Mouse (Mus musculus) left cerebral cortex, postnatal 25 days (tissue): ENCODE data around the gene Megf6. TPM values are rescaled to one million over a fixed set of nuclear protein-coding genes. Genes with fewer than 3 reads are reported as not detected.
A peak's percentile ranks its signal among the peaks of the same experiment; 100 is the strongest.

ENCODE experiments used
- DNase-seq, 2 experiments: peaks; one replicate each; pipeline ENCODE4 v3.0.0; 2022; ENCODE audit warnings: low spot score in 2 of 2, mixed read lengths in 1 of 2
- intact Hi-C: fragments of 180-260 bp; cut with DNase I; formaldehyde crosslinking; loops from one replicate; pipeline ENCODE4 v1.15.1; 2025
- total RNA-seq, 2 experiments: library from RNA; stranded (reverse); gene quantifications; 2 replicates each; pipeline ENCODE4 v1.2.3; 2021

Megf6 gene
- total RNA-seq, 2 experiments from 2014 or later, result 3.6 to 5.8 TPM

- intact Hi-C loops, result no loop called here
Observed at GRCm38 (mm10) chr4:154240608-154241007, 70.1 kb downstream of the Megf6 start.

GRCm38 (mm10) chr4:154245342-154245741 is 74.8 kb downstream of the Megf6 start:
- intact Hi-C loops, result no loop called here
- DNase-seq, result no peak

More at GRCm38 (mm10) chr4:154240608-154241007, 70.1 kb downstream of the Megf6 start:
- DNase-seq, result no peak

- intact Hi-C loops, result no loop called here
Observed at GRCm38 (mm10) chr4:154246115-154247040, 75.8 kb downstream of the Megf6 start.

GRCm38 (mm10) chr4:154247207-154248091 is 76.9 kb downstream of the Megf6 start:
- intact Hi-C loops, result no loop called here
- DNase-seq, result no peak

More at GRCm38 (mm10) chr4:154246115-154247040, 75.8 kb downstream of the Megf6 start:
- peak in 1 of 2 experiments; percentile 24 for DNase-seq

GRCm38 (mm10) chr4:154248092-154248805 is 77.7 kb downstream of the Megf6 start:
- intact Hi-C loops, result no loop called here
- DNase-seq, result no peak

- no peak for DNase-seq
- intact Hi-C loops, result no loop called here
Observed at GRCm38 (mm10) chr4:154249316-154249715, 78.8 kb downstream of the Megf6 start.

GRCm38 (mm10) chr4:154252537-154253255 is 82.2 kb downstream of the Megf6 start:
- peak; percentile 22 to 62 for DNase-seq
- intact Hi-C loops, result no loop called here

GRCm38 (mm10) chr4:154260755-154261154 is 90.2 kb downstream of the Megf6 start:
- intact Hi-C loops, result no loop called here

GRCm38 (mm10) chr4:154262071-154262470 is 91.5 kb downstream of the Megf6 start:
- intact Hi-C loops, result no loop called here
- no peak for DNase-seq

More at GRCm38 (mm10) chr4:154260755-154261154, 90.2 kb downstream of the Megf6 start:
- DNase-seq, result no peak

GRCm38 (mm10) chr4:154267511-154267910 is 97.0 kb downstream of the Megf6 start:
- intact Hi-C loops, result no loop called here
- no peak for DNase-seq

GRCm38 (mm10) chr4:154269520-154269919 is 99.0 kb downstream of the Megf6 start:
- DNase-seq, result no peak
- intact Hi-C loops, result no loop called here

GRCm38 (mm10) chr4:154273000-154273399 is 102.5 kb downstream of the Megf6 start:
- intact Hi-C loops, result no loop called here

GRCm38 (mm10) chr4:154279481-154279880 is 109.0 kb downstream of the Megf6 start:
- no peak for DNase-seq
- intact Hi-C loops, result no loop called here

More at GRCm38 (mm10) chr4:154273000-154273399, 102.5 kb downstream of the Megf6 start:
- DNase-seq, result peak; percentile 27 to 38

GRCm38 (mm10) chr4:154283671-154284070 is 113.1 kb downstream of the Megf6 start:
- DNase-seq, result no peak
- intact Hi-C loops, result no loop called here

GRCm38 (mm10) chr4:154293735-154294201 is 123.2 kb downstream of the Megf6 start:
- intact Hi-C loops, result no loop called here
- DNase-seq, result no peak

- DNase-seq, result no peak
- intact Hi-C loops, result no loop called here
Observed at GRCm38 (mm10) chr4:154294262-154294731, 123.8 kb downstream of the Megf6 start.

- intact Hi-C loops, result no loop called here
Observed at GRCm38 (mm10) chr4:154297761-154298160, 127.2 kb downstream of the Megf6 start.

GRCm38 (mm10) chr4:154299541-154300271 is 129.2 kb downstream of the Megf6 start:
- intact Hi-C loops, result loop anchor here (2.0 to 10.0 kb wide), 3 partner anchors 129 to 235 kb away; partner anchors contain the start of gene Megf6
- no peak for DNase-seq

More at GRCm38 (mm10) chr4:154297761-154298160, 127.2 kb downstream of the Megf6 start:
- no peak for DNase-seq
